Mouse (Mus musculus) testis, adult 2 months (tissue): ENCODE measurements around the gene Thpo. TPM values are rescaled to one million over a fixed set of nuclear protein-coding genes. Genes with fewer than 3 reads are reported as not detected.

ENCODE experiments used
- H3K27ac ChIP-seq: fragments of 200-500 bp; 2 replicates; pipeline ENCODE4 v1.5.1; 2012; ENCODE audit warnings: low read depth, low read length; ENCODE audit not compliant: control insufficient read depth, insufficient read depth
- H3K27me3 ChIP-seq: fragments of 200-500 bp; 2 replicates; pipeline ENCODE4 v1.6.1; 2012; ENCODE audit warnings: mild to moderate bottlenecking, low read length, moderate library complexity; ENCODE audit not compliant: control insufficient read depth, insufficient read depth
- H3K36me3 ChIP-seq: fragments of 200-500 bp; 2 replicates; pipeline ENCODE4 v1.6.1; 2012; ENCODE audit warnings: mild to moderate bottlenecking, low read length; ENCODE audit not compliant: control insufficient read depth, insufficient read depth
- H3K4me1 ChIP-seq: fragments of 200-500 bp; 2 replicates; pipeline ENCODE4 v1.6.1; 2012; ENCODE audit warnings: low read length; ENCODE audit not compliant: control insufficient read depth, insufficient read depth
- H3K4me3 ChIP-seq: fragments of 200-500 bp; 2 replicates; pipeline ENCODE4 v1.5.1; 2012; ENCODE audit warnings: low read depth, mild to moderate bottlenecking, low read length, moderate library complexity, mixed read lengths; ENCODE audit not compliant: control insufficient read depth
- CTCF ChIP-seq: fragments of 200-500 bp; IDR thresholded peaks from 2 replicates; pipeline ENCODE4 v1.5.1; 2012; ENCODE audit warnings: low read depth, mild to moderate bottlenecking, inconsistent platforms, low read length, moderate library complexity; ENCODE audit not compliant: control insufficient read depth, insufficient read depth, insufficient replicate concordance
- POLR2A ChIP-seq: fragments of 200-500 bp; IDR thresholded peaks from 2 replicates; pipeline ENCODE4 v1.6.1; 2012; ENCODE audit warnings: low read depth, mild to moderate bottlenecking, inconsistent platforms, low read length, moderate library complexity; ENCODE audit not compliant: control insufficient read depth
- polyA plus RNA-seq: library from polyadenylated mRNA; depleted of rRNA; stranded (reverse); fragments of >200 nt; gene quantifications from 2 replicates; pipeline ENCODE4 v1.2.3, GENCODE M21; 2012

Thpo gene
- polyA plus RNA-seq, 1 experiment = 0.22 TPM

GRCm38 (mm10) chr16:20694781-20695180, 39.5 kb downstream of the Thpo start:
- TF ChIP-seq CTCF = no peak
- TF ChIP-seq POLR2A = no peak
- no peaks in the 10 kb centered on the region for H3K27me3 ChIP-seq
- H3K4me1 ChIP-seq = peaks cover 21% of the 10 kb centered on the region
- H3K36me3 ChIP-seq = no peaks in the 10 kb centered on the region; the same call in 1 of the 2 replicates
- peak overlapping the region; percentile 95 for H3K4me3 ChIP-seq
- no peak overlapping the region; the same call in 1 of the 2 replicates for H3K27ac ChIP-seq

DNA sequence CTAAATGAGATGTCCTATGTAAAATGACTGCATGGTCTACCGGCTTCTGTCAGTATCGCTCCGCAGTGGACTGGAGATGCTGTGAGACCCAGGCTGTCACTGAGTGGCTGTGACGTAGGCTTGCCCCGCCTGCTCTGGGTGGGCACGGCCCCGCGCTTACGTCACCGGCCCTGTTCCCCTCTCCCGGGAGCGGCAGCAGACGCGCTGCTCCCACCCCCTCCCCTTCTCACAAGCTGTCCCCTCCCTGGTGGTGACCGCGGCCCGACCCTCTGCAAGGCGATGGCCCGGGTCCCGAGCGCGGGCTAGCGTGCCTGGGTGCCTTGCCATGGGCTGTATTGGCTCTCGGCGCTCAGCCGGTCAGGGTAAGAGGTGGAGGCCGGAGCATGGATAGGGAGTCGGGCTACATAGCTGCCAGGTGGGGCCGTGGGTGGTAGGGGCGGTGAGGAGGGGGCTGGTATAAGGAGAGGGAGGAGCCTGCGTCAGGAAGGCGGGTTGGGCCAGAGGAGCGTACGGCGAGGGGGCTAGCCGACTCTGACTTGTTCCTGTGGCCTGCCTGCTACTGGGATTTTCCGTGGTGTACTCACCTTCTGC, 41.1 kb downstream of the Thpo start, which contains the start of gene Fam131a:
Fam131a (plus strand) TSS at position 131 of the 591 bp plus-strand sequence.
- peaks cover 21% of the 10 kb centered on the region for H3K4me1 ChIP-seq
- no peaks in the 10 kb centered on the region; the same call in 1 of the 2 replicates for H3K36me3 ChIP-seq
- TF ChIP-seq CTCF (no peak), POLR2A (peak; percentile 65; the same call in 1 of the 2 replicates)
- peak within 1 kb of the TSS; percentile 95 for H3K4me3 ChIP-seq
- H3K27ac ChIP-seq = peak within 1 kb of the TSS; percentile 59
- H3K27me3 ChIP-seq = no peaks in the 10 kb centered on the region

DNA sequence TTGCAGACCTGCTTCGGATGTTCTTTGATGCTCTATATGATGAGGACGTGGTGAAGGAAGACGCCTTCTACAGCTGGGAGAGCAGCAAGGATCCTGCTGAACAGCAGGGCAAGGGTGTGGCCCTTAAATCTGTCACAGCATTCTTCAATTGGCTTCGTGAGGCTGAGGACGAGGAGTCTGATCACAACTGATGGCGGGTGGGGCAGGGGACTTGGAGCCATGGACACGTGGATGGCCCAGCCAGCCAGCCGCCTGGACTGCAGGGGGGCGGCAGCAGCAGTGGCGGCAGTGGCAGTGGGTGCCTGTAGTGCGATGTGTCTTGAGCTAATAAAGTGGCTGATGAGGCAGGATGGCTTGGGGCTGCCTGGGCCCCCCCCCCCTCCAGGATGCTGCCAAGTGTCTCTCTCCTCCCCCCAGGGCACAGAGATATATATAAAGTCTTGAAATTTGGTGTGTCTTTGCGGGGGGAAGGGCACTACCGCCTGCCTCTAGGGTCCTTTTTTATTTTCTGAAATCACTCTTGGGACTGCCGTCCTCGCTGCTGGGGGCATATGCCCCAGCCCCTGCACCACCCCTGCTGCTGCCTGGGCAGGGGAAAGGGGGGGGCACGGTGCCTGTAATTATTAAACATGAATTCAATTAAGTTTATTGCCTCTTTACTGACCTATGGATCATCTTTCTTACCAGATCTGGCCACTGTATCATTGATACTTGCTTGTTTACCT, 41.9 kb downstream of the Thpo start:
- H3K27me3 ChIP-seq = no peaks in the 10 kb centered on the region
- peaks cover 21% of the 10 kb centered on the region for H3K4me1 ChIP-seq
- peak overlapping the region; percentile 44 for H3K27ac ChIP-seq
- TF ChIP-seq CTCF = no peak
- TF ChIP-seq POLR2A = no peak
- H3K36me3 ChIP-seq = no peaks in the 10 kb centered on the region; the same call in 1 of the 2 replicates
- H3K4me3 ChIP-seq = peak overlapping the region; percentile 55

GRCm38 (mm10) chr16:20691617-20692016, 42.7 kb downstream of the Thpo start:
- TF ChIP-seq CTCF (no peak), POLR2A (no peak)
- H3K27ac ChIP-seq = no peak overlapping the region; the same call in 1 of the 2 replicates
- peaks cover 21% of the 10 kb centered on the region for H3K4me1 ChIP-seq
- H3K27me3 ChIP-seq = no peaks in the 10 kb centered on the region
- H3K4me3 ChIP-seq = no peak overlapping the region
- H3K36me3 ChIP-seq = peaks cover 1% of the 10 kb centered on the region

- no peaks in the 10 kb centered on the region for H3K27me3 ChIP-seq
- peaks cover 21% of the 10 kb centered on the region for H3K4me1 ChIP-seq
- no peak overlapping the region; the same call in 1 of the 2 replicates for H3K4me3 ChIP-seq
- peaks cover 3% of the 10 kb centered on the region for H3K36me3 ChIP-seq
- no peak overlapping the region for H3K27ac ChIP-seq
- TF ChIP-seq CTCF (no peak), POLR2A (no peak)
These were observed 43.5 kb downstream of the Thpo start for GRCm38 (mm10) chr16:20690774-20691173.

GRCm38 (mm10) chr16:20677974-20678675, 56.2 kb downstream of the Thpo start:
- peak overlapping the region; percentile 80 for H3K4me3 ChIP-seq
- peaks cover 9% of the 10 kb centered on the region for H3K4me1 ChIP-seq
- peaks cover 18% of the 10 kb centered on the region for H3K36me3 ChIP-seq
- TF ChIP-seq POLR2A (no peak; the same call in 1 of the 2 replicates), CTCF (no peak)
- H3K27me3 ChIP-seq = no peaks in the 10 kb centered on the region
- peak overlapping the region; percentile 85 for H3K27ac ChIP-seq

- TF ChIP-seq CTCF (no peak), POLR2A (no peak)
These were observed 56.9 kb downstream of the Thpo start for GRCm38 (mm10) chr16:20677380-20677779.

More at GRCm38 (mm10) chr16:20677380-20677779, 56.9 kb downstream of the Thpo start:
- Histone ChIP-seq H3K4me1 (peaks cover 9% of the 10 kb centered on the region), H3K27me3 (no peaks in the 10 kb centered on the region), H3K4me3 (peak overlapping the region; percentile 76), H3K27ac (peak overlapping the region; percentile 85), H3K36me3 (peaks cover 16% of the 10 kb centered on the region)
